Mouse (Mus musculus) kidney, postnatal 0 days (tissue): ENCODE measurements around the gene Syde2. TPM values are rescaled to one million over a fixed set of nuclear protein-coding genes. Genes with fewer than 3 reads are reported as not detected.

Experiments
- ATAC-seq: fragments of 200-750 bp; cut with Nextera tagmentation; replicated peaks from 2 replicates; pipeline ENCODE4 v1.8.0; 2017; ENCODE audit warnings: low read depth, moderate number of reproducible peaks, moderate TSS enrichment, moderate library complexity; ENCODE audit not compliant: low FRiP score
- DNase-seq: peaks from one replicate; pipeline ENCODE4 v3.0.0-alpha.2; 2016; ENCODE audit warnings: low spot score
- H3K27ac ChIP-seq: fragments of 300-500 bp; sonication (generic); 2 replicates; pipeline ENCODE4 v1.5.1; 2014; ENCODE audit warnings: mild to moderate bottlenecking
- H3K27me3 ChIP-seq: fragments of 300-500 bp; sonication (generic); 2 replicates; pipeline ENCODE4 v1.6.1; 2014; ENCODE audit warnings: low read length, mixed read lengths; ENCODE audit not compliant: insufficient read depth
- H3K36me3 ChIP-seq: fragments of 300-500 bp; sonication (generic); 2 replicates; pipeline ENCODE4 v1.6.1; 2014; ENCODE audit warnings: low read length, mixed read lengths; ENCODE audit not compliant: insufficient read depth
- H3K4me1 ChIP-seq: fragments of 300-500 bp; sonication (generic); replicated peaks from 2 replicates; pipeline ENCODE4 v1.6.1; 2014; ENCODE audit warnings: antibody characterized with exemption, low read length, mixed read lengths; ENCODE audit not compliant: insufficient read depth
- H3K4me2 ChIP-seq: fragments of 300-500 bp; sonication (generic); 2 replicates; pipeline ENCODE4 v1.6.1; 2014; ENCODE audit warnings: mild to moderate bottlenecking, low read length, moderate library complexity, mixed read lengths
- H3K4me3 ChIP-seq: fragments of 300-500 bp; sonication (generic); replicated peaks from 2 replicates; pipeline ENCODE4 v1.5.1; 2014; ENCODE audit warnings: low read depth, low read length
- H3K9ac ChIP-seq: fragments of 300-500 bp; sonication (generic); 2 replicates; pipeline ENCODE4 v1.6.1; 2014; ENCODE audit warnings: low read depth, low read length
- H3K9me3 ChIP-seq: fragments of 300-500 bp; sonication (generic); replicated peaks from 2 replicates; pipeline ENCODE4 v1.6.1; 2016; ENCODE audit warnings: low read length, inconsistent platforms, mixed read lengths
- CTCF ChIP-seq: IDR thresholded peaks from 2 replicates; pipeline ENCODE4 v1.5.1; 2016; ENCODE audit warnings: antibody characterized with exemption, low read depth, mild to moderate bottlenecking, moderate library complexity
- WGBS: fragments of 180-500 bp; shearing (Covaris S2); extraction: QIAGEN DNeasy Blood & Tissue Kit; methylation state at CpG from one replicate; pipeline ENCODE4 v1.1.7; 2014; 5-methylcytosine and 5-hydroxymethylcytosine counted together
- polyA plus RNA-seq: library from polyadenylated mRNA; unstranded; fragments of >200 nt; fragmentation: Nextera tagmentation; extraction: Ambion mirVana; gene quantifications from 2 replicates; pipeline ENCODE4 v1.2.1, GENCODE M21; 2015

Syde2 gene
- polyA plus RNA-seq, 1 experiment from 2014 or later = 1.9 TPM

DNA sequence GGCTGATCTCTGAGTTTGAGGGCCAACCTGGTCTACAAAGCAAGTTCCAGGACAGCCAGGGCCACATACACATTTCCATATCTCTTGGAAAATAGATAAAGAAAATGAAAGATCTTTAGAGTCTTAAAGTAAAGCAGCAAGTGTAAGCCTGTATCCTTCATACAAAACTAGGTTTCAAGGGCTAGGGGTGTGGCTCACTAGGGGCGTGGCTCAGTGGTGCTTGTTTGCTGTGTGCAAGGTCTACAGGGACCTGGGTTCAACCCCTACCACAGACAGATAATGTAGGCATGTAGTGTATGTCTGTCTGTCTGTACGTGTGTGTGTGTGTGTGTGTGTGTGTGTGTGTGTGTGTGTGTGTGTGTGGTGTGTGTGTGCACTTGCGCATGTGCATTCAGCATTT is 41.8 kb upstream of the Syde2 start:
- WGBS = 92% methylated on average over 3 of the region's 3 CpGs

DNA sequence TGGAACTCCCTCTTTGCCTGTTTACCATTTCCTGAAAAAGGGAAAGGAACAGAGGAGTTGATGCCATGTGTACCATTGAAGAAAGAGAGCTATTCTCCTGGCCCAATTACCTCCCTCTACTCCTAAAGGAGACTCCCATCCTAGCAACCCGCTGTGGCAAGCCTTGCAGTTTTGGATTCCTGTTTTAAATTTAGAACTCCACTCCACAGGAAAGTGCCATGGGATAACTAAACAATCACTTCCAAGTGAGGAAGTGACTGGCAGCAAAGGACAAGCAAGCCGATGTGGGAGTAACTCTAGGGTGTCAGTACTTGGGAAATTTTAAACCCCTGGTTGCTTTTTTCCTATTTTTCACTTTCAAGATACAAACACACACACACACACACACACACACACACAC is 41.0 kb upstream of the Syde2 start:
- Histone ChIP-seq H3K27ac (no peak overlapping the region), H3K27me3 (no peaks in the 10 kb centered on the region), H3K4me3 (no peak overlapping the region), H3K9me3 (no peaks in the 10 kb centered on the region), H3K36me3 (peaks cover 7% of the 10 kb centered on the region), H3K9ac (no peak overlapping the region), H3K4me1 (no peaks in the 10 kb centered on the region), H3K4me2 (no peak overlapping the region)
- ATAC-seq = no peak
- 32% methylated on average over 2 of the region's 2 CpGs for WGBS
- DNase-seq = no peak
- no peak for TF ChIP-seq CTCF

More for the DNA sequence above, 41.8 kb upstream of the Syde2 start:
- DNase-seq (no peak), ATAC-seq (no peak)
- peaks cover 11% of the 10 kb centered on the region for H3K36me3 ChIP-seq
- no peaks in the 10 kb centered on the region for H3K9me3 ChIP-seq
- TF ChIP-seq CTCF = no peak
- H3K9ac ChIP-seq = no peak overlapping the region
- no peak overlapping the region for H3K27ac ChIP-seq
- no peaks in the 10 kb centered on the region for H3K4me1 ChIP-seq
- no peaks in the 10 kb centered on the region for H3K27me3 ChIP-seq
- H3K4me3 ChIP-seq = no peak overlapping the region
- H3K4me2 ChIP-seq = no peak overlapping the region

DNA sequence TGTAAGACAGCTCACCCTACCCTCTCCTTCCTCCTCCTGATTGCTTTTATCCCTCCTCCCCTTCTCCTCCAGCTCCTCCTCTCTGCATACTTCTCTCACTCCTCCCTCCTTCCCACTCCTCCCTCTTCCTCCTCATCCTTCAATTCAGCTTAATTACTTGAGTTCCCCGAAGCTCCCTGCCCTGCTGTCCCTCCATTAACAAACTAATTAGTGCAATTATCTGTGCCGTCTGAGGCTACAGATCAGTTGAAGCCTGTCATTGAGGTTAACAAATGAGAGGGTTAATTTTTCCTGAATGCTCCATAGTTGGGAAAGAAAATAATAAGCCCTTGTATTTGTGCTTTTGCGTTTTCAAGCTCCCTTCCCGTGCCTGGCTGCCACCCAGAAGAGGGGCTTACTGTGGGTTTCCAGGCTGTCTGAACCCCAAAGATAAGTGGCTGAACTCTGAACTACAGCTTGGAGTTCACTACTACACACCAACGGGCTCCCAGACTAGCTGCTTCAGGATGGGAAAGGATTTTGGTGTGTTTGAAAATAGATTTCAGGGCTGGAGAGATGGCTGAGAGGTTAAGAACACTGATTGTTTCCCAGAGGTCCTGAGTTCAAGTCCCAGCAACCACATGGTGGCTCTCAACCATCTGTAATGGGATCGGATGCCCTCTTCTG is 40.0 kb upstream of the Syde2 start:
- ATAC-seq (no peak), DNase-seq (no peak)
- H3K27ac ChIP-seq = no peak overlapping the region
- H3K9me3 ChIP-seq = no peaks in the 10 kb centered on the region
- no peak overlapping the region for H3K9ac ChIP-seq
- H3K4me2 ChIP-seq = no peak overlapping the region
- no peak overlapping the region for H3K4me3 ChIP-seq
- WGBS = 38% methylated on average over 6 of the region's 6 CpGs
- H3K27me3 ChIP-seq = no peaks in the 10 kb centered on the region
- no peaks in the 10 kb centered on the region for H3K4me1 ChIP-seq
- peaks cover 7% of the 10 kb centered on the region for H3K36me3 ChIP-seq
- TF ChIP-seq CTCF = no peak

DNA sequence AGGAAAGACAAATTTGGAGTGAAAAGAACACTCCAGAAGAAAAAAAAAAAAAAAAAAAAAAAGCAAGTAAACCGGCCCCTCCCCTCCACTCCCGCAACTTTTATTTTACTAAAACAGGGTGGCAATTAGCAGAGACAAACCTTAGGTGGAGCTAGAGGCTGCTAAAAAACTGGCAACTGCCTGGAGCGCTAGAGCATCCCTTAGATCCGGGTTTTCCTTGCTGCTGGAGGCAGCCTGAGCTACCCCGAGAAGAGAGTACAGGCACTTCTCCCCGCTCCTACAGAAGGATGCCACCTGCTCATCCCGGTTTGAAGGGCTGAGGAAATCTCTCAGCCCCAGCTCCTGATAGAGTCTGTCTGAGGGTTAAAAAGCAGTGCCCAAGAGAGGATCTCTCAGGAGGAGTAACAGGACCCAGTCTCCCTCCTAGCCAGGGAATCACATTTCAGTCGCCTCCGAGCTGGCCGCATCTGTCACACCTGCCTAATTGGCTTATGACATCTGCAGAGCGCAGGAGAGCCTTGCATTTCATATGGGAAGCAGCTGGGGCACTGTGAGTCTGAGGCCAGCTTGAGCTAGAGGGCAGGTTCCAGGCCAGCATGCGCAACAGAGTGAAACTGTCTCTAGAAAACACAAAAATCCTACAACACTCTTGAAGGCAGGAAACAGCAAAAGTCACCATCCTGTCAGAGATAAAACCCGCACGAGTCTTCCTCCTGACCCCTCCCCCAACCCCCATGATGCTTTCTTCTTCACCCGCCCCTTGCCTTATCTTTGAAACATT is 37.4 kb upstream of the Syde2 start:
- ATAC-seq (peak; percentile 85), DNase-seq (peak; percentile 95)
- Histone ChIP-seq H3K4me2 (peak overlapping the region; percentile 45), H3K4me3 (no peak overlapping the region), H3K9me3 (no peaks in the 10 kb centered on the region), H3K27me3 (no peaks in the 10 kb centered on the region), H3K4me1 (no peaks in the 10 kb centered on the region), H3K27ac (no peak overlapping the region), H3K36me3 (no peaks in the 10 kb centered on the region), H3K9ac (no peak overlapping the region)
- WGBS = 8% methylated on average over 15 of the region's 15 CpGs
- TF ChIP-seq CTCF = peak; percentile 76

DNA sequence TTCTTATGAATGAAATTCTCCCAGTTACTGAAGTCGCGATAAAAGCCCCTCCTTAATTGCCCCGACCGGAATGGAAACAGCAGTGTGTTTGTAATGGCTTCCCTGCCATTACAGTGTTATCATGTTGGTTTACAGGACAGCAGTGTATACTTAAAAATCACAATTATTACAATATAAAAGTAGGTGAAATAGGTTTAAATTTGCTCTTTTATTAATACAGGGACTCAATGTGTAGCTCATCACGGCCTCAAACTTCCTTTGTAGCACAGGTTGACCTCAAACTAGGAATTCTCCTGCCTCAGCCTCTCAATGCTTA is 36.9 kb upstream of the Syde2 start:
- no peaks in the 10 kb centered on the region for H3K4me1 ChIP-seq
- no peak overlapping the region for H3K4me3 ChIP-seq
- H3K36me3 ChIP-seq = no peaks in the 10 kb centered on the region
- H3K9ac ChIP-seq = no peak overlapping the region
- ATAC-seq (no peak), DNase-seq (no peak)
- TF ChIP-seq CTCF = no peak
- no peaks in the 10 kb centered on the region for H3K9me3 ChIP-seq
- H3K4me2 ChIP-seq = peak overlapping the region; percentile 45; the same call in 1 of the 2 replicates
- no peaks in the 10 kb centered on the region for H3K27me3 ChIP-seq
- WGBS = 49% methylated on average over 5 of the region's 5 CpGs
- no peak overlapping the region for H3K27ac ChIP-seq

DNA sequence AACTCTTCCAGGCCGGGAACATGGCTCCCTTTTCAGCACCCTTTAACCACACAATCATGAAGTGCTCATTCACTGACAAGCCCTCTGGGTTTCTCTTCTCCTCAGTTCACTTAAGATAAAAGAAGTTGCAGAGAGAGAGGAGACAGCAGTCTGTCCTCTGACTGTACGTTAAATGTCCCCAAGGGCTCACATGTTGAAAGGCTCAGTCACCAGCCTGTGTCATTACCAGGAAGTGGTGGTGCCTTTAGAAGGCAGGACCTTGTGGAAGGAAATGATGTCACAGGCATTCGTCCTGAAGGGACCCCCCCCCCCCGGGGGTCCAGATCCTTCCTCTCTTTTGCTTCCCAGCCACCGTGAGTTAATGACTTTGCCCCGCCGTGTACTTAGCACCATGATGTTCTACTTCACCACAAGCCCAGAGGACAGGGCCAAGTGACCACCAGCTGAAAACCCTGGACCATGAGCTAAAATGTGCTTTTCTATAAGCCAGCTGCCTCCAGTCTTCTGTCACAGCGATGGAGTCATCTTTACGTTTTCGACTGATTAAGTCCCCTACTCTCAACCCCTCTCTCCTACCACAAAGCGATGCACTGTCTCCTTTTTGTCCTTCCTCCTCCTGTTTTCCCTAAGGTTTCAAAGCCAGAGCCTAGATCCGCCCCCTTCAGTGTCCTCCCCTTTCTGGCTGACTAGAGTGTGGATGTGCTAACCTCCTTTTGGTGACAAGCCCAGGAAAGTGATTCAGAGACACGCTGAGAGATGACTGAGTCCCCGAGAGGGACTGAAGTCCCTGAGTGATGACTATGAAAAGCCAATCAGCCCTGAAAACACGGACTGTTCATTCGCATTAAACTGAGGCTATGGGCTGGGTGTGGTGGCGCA is 36.1 kb upstream of the Syde2 start:
- Histone ChIP-seq H3K27ac (no peak overlapping the region), H3K27me3 (no peaks in the 10 kb centered on the region), H3K4me1 (no peaks in the 10 kb centered on the region), H3K4me3 (no peak overlapping the region), H3K9me3 (no peaks in the 10 kb centered on the region), H3K36me3 (no peaks in the 10 kb centered on the region), H3K9ac (no peak overlapping the region), H3K4me2 (no peak overlapping the region)
- WGBS = 66% methylated on average over 17 of the region's 17 CpGs
- DNase-seq (no peak), ATAC-seq (no peak)
- TF ChIP-seq CTCF = no peak
